Mouse (Mus musculus): ENCODE data around the gene Stx6. TPM values are rescaled to one million over a fixed set of nuclear protein-coding genes. Genes with fewer than 3 reads are reported as not detected.

Stx6 gene
- polyA plus RNA-seq, 1 experiment from 2014 or later, result 93.3 TPM

Other genes with a start within 250 kb of the Stx6 start
- 16.4 and 19.0 TPM in 2 replicates for gene Ier5, start 59.1 kb upstream of the Stx6 start, polyA plus RNA-seq (2014; fragmentation: Nextera tagmentation; extraction: Ambion mirVana)
- gene Mr1, start 11.9 kb upstream of the Stx6 start, polyA plus RNA-seq (2014; fragmentation: Nextera tagmentation; extraction: Ambion mirVana), result 3.7 and 4.5 TPM in 2 replicates
- 2.6 and 3.6 TPM in 2 replicates for gene BC034090, start 85.7 kb downstream of the Stx6 start, polyA plus RNA-seq (2014; fragmentation: Nextera tagmentation; extraction: Ambion mirVana)